Mouse (Mus musculus): ENCODE data around the gene Zfand6.

- TF ChIP-seq CTCF (IDR thresholded peaks at IDR 0.05; ENCODE audit: low read depth, low read length) (no peak), POLR2A (IDR thresholded peaks at IDR 0.05; ENCODE audit: insufficient read depth, low read length) (no peak), EP300 (IDR thresholded peaks at IDR 0.05; ENCODE audit: insufficient read depth, low read depth, low read length) (no peak)
Measured at GRCm38 (mm10) chr7:84618951-84619350, 70.8 kb downstream of the Zfand6 start.
